Mouse (Mus musculus): Measurements from ENCODE around the gene Tm9sf4.

Gene Tm9sf4

DNA sequence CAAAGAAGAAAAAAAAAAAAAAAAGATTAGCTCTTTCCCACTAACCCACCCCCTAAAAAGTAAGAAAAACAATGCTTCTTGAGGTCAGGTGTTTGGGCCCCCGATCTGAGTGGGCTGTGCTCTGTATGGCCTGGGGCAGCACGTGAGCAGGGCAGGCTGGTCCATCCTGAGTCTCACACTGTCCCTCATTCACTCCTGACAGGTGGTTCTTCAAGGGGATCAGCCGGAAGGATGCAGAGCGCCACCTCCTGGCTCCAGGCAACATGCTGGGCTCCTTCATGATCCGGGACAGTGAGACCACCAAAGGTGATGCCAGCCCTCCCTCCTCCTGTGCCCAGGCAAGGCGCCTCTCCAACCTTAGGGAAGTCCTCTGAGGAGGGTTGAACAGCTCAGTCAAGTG lies 30.1 kb upstream of the Tm9sf4 start:
- Histone ChIP-seq H3K4me3 (replicated peaks; ENCODE audit: low read length) (no peak overlapping the region), H3K36me3 (ENCODE audit: insufficient read depth, low read length) (peaks cover 99% of the 10 kb centered on the region), H3K9me3 (ENCODE audit: low read length) (no peaks in the 10 kb centered on the region), H3K27me3 (ENCODE audit: insufficient read depth, low read length) (no peaks in the 10 kb centered on the region), H3K4me1 (replicated peaks; ENCODE audit: low read depth, low read length) (0 out of 2 replicates have a peak, but pooled peaks cover 11% of the 10 kb centered on the region)
- no peak for TF ChIP-seq POU5F1 (IDR thresholded peaks at IDR 0.05; ENCODE audit: borderline replicate concordance, low read length)
- no peak for TF ChIP-seq NANOG (IDR thresholded peaks at IDR 0.05; ENCODE audit: borderline replicate concordance, low read length)
- TF ChIP-seq CTCF (conservative IDR thresholded peaks at IDR 0.05; ENCODE audit: low read length): peak; percentile 36

GRCm38 (mm10) chr2:153134237-153134636 lies 26.9 kb upstream of the Tm9sf4 start:
- Histone ChIP-seq H3K4me3 (replicated peaks; ENCODE audit: low read length) (no peak overlapping the region), H3K36me3 (ENCODE audit: insufficient read depth, low read length) (peaks cover 99% of the 10 kb centered on the region), H3K27me3 (ENCODE audit: insufficient read depth, low read length) (no peaks in the 10 kb centered on the region), H3K9me3 (ENCODE audit: low read length) (no peaks in the 10 kb centered on the region), H3K4me1 (replicated peaks; ENCODE audit: low read depth, low read length) (peaks cover 9% of the 10 kb centered on the region)
- TF ChIP-seq CTCF (conservative IDR thresholded peaks at IDR 0.05; ENCODE audit: low read length) (no peak; the same call in 1 of the 2 replicates), NANOG (IDR thresholded peaks at IDR 0.05; ENCODE audit: borderline replicate concordance, low read length) (no peak), POU5F1 (IDR thresholded peaks at IDR 0.05; ENCODE audit: borderline replicate concordance, low read length) (no peak)

DNA sequence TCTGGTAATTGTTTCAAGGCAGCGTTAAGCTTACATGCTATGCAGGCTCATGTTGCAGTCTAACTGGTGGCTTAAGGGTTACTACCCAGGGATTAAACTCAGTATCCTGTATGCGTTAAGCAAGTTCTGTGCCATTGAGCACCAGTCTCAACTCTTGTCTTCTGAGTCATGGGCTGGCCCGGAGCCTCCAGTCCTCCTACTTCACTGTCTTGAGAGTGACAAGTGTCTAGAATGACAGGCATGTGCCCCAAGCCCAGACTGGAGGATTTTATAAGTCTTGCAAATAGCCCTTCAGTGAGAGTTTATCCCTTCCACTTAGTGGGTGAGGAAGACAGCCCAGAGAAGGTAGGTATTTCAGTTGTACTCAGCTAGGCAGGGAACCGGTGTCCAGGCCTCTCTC lies 24.9 kb upstream of the Tm9sf4 start:
- H3K4me3 ChIP-seq (replicated peaks; ENCODE audit: low read length): no peak overlapping the region
- peaks cover 96% of the 10 kb centered on the region for H3K36me3 ChIP-seq (ENCODE audit: insufficient read depth, low read length)
- peaks cover 17% of the 10 kb centered on the region for H3K4me1 ChIP-seq (replicated peaks; ENCODE audit: low read depth, low read length)
- TF ChIP-seq POU5F1 (IDR thresholded peaks at IDR 0.05; ENCODE audit: borderline replicate concordance, low read length) (no peak), CTCF (conservative IDR thresholded peaks at IDR 0.05; ENCODE audit: low read length) (no peak), NANOG (IDR thresholded peaks at IDR 0.05; ENCODE audit: borderline replicate concordance, low read length) (no peak)
- no peaks in the 10 kb centered on the region for H3K9me3 ChIP-seq (ENCODE audit: low read length)
- no peaks in the 10 kb centered on the region for H3K27me3 ChIP-seq (ENCODE audit: insufficient read depth, low read length)

DNA sequence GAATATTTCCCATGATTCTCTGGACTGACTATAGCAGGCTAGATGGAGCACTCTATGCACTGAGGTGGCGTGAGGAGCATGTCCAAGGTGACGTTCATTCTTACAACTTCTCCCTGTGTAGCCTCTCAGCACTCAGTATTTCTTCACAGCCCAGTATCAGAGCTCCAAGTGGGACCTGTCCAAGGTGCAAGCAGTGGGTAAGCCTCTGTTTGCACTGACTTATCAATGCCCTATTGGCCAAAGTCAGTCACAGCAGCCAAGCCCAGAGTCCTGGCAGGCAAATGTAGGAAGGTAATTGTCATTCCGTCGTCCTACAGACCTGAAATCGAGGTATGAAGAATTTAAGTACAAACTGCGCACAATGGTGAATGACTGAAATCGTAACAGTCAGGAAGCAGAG lies 21.9 kb upstream of the Tm9sf4 start:
- peaks cover 17% of the 10 kb centered on the region for H3K4me1 ChIP-seq (replicated peaks; ENCODE audit: low read depth, low read length)
- no peaks in the 10 kb centered on the region for H3K9me3 ChIP-seq (ENCODE audit: low read length)
- no peak overlapping the region for H3K4me3 ChIP-seq (replicated peaks; ENCODE audit: low read length)
- TF ChIP-seq CTCF (conservative IDR thresholded peaks at IDR 0.05; ENCODE audit: low read length) (no peak; the same call in 1 of the 2 replicates), NANOG (IDR thresholded peaks at IDR 0.05; ENCODE audit: borderline replicate concordance, low read length) (no peak), POU5F1 (IDR thresholded peaks at IDR 0.05; ENCODE audit: borderline replicate concordance, low read length) (no peak)
- H3K27me3 ChIP-seq (ENCODE audit: insufficient read depth, low read length): no peaks in the 10 kb centered on the region
- peaks cover 92% of the 10 kb centered on the region for H3K36me3 ChIP-seq (ENCODE audit: insufficient read depth, low read length)

DNA sequence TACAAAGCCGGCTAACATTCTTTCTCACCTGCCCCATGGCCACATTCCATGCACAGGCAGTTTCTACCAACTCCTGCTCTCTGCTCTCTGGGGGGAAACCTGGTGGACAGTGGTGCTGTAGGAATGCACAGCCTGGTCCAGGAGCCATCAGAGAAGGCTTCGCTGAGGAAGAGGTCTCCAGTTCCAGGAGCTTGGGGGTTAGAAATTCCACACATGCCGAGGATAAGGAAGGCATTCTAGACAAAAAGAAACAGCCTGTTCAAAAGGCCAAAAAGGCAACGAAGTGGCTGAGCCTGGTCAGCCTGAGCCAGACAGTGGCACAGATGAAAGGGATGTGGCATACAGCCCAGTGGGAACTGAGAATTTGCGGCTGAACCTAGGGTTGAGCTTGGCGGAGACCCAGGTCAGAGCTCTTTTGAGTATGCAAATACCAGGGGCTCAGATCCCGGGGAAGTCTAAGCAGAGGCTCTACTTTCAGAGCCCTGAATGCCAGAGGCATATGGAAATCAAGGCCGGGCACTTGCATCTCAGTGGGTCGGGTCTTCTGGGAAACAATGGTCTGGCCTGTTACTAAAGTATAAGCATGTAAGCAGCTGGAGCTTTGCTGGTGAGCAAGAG lies 21.0 kb upstream of the Tm9sf4 start:
- TF ChIP-seq CTCF (conservative IDR thresholded peaks at IDR 0.05; ENCODE audit: low read length) (no peak), NANOG (IDR thresholded peaks at IDR 0.05; ENCODE audit: borderline replicate concordance, low read length) (no peak), POU5F1 (IDR thresholded peaks at IDR 0.05; ENCODE audit: borderline replicate concordance, low read length) (no peak)
- peaks cover 17% of the 10 kb centered on the region for H3K4me1 ChIP-seq (replicated peaks; ENCODE audit: low read depth, low read length)
- H3K9me3 ChIP-seq (ENCODE audit: low read length): no peaks in the 10 kb centered on the region
- peaks cover 92% of the 10 kb centered on the region for H3K36me3 ChIP-seq (ENCODE audit: insufficient read depth, low read length)
- no peaks in the 10 kb centered on the region for H3K27me3 ChIP-seq (ENCODE audit: insufficient read depth, low read length)
- no peak overlapping the region for H3K4me3 ChIP-seq (replicated peaks; ENCODE audit: low read length)

DNA sequence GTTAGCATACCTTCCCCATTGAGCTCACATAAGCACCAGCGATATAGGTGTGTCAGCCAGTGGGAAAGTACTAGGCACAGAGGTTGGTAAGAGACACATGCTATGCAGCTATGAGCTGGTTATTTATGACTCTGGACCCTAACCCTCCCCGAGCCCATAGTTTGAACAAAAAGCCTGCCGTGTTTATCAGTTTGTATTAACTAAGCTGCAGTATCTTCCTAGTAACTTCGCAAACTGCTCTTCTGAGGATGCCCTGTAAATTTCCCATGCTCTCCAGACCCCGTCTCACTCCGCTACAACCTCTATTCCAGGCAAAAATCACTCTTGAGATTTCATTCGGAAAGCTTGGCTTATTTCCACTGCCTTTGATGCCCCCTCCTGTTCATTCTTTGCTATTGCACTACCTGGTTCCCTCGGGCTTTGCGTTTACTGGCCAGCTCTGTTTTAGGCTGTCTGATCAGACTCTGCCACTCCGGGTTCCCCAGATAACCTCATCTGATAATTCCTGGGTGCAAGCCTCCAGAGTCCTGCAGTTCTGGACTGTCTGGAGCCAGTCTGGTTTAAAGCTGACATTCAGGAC lies 18.4 kb upstream of the Tm9sf4 start:
- H3K36me3 ChIP-seq (ENCODE audit: insufficient read depth, low read length): peaks cover 90% of the 10 kb centered on the region
- TF ChIP-seq CTCF (conservative IDR thresholded peaks at IDR 0.05; ENCODE audit: low read length) (peak; percentile 94), NANOG (IDR thresholded peaks at IDR 0.05; ENCODE audit: borderline replicate concordance, low read length) (no peak)
- peaks cover 17% of the 10 kb centered on the region for H3K4me1 ChIP-seq (replicated peaks; ENCODE audit: low read depth, low read length)

GRCm38 (mm10) chr2:153145346-153145745 lies 15.8 kb upstream of the Tm9sf4 start:
- Histone ChIP-seq H3K9me3 (ENCODE audit: low read length) (no peaks in the 10 kb centered on the region), H3K4me1 (replicated peaks; ENCODE audit: low read depth, low read length) (peaks cover 3% of the 10 kb centered on the region), H3K4me3 (replicated peaks; ENCODE audit: low read length) (no peak overlapping the region), H3K36me3 (ENCODE audit: insufficient read depth, low read length) (peaks cover 87% of the 10 kb centered on the region), H3K27me3 (ENCODE audit: insufficient read depth, low read length) (no peaks in the 10 kb centered on the region)
- TF ChIP-seq NANOG (IDR thresholded peaks at IDR 0.05; ENCODE audit: borderline replicate concordance, low read length) (no peak), POU5F1 (IDR thresholded peaks at IDR 0.05; ENCODE audit: borderline replicate concordance, low read length) (no peak), CTCF (conservative IDR thresholded peaks at IDR 0.05; ENCODE audit: low read length) (no peak)

More for the DNA sequence above, 18.4 kb upstream of the Tm9sf4 start:
- Histone ChIP-seq H3K4me3 (replicated peaks; ENCODE audit: low read length) (no peak overlapping the region), H3K27me3 (ENCODE audit: insufficient read depth, low read length) (no peaks in the 10 kb centered on the region), H3K9me3 (ENCODE audit: low read length) (no peaks in the 10 kb centered on the region)

- Histone ChIP-seq H3K36me3 (ENCODE audit: insufficient read depth, low read length) (peaks cover 93% of the 10 kb centered on the region), H3K4me3 (replicated peaks; ENCODE audit: low read length) (no peak overlapping the region), H3K4me1 (replicated peaks; ENCODE audit: low read depth, low read length) (no peaks in the 10 kb centered on the region), H3K9me3 (ENCODE audit: low read length) (no peaks in the 10 kb centered on the region), H3K27me3 (ENCODE audit: insufficient read depth, low read length) (no peaks in the 10 kb centered on the region)
- TF ChIP-seq POU5F1 (IDR thresholded peaks at IDR 0.05; ENCODE audit: borderline replicate concordance, low read length) (no peak), NANOG (IDR thresholded peaks at IDR 0.05; ENCODE audit: borderline replicate concordance, low read length) (no peak), CTCF (conservative IDR thresholded peaks at IDR 0.05; ENCODE audit: low read length) (no peak)
Observed at GRCm38 (mm10) chr2:153147236-153147635, 13.9 kb upstream of the Tm9sf4 start.

Data from E14TG2a.4 (cell line).